Mouse (Mus musculus) kidney, adult 9 months (tissue): ENCODE results near the gene Gm15517.
"Not testable (repeated sequence)": the region's sequence is repeated elsewhere in the genome, so short reads cannot be mapped to it uniquely, and the experiment has no call there.

Experiments used
- DNase-seq: peaks from one replicate; pipeline ENCODE4 v3.0.0; 2022

Gm15517 gene

DNA sequence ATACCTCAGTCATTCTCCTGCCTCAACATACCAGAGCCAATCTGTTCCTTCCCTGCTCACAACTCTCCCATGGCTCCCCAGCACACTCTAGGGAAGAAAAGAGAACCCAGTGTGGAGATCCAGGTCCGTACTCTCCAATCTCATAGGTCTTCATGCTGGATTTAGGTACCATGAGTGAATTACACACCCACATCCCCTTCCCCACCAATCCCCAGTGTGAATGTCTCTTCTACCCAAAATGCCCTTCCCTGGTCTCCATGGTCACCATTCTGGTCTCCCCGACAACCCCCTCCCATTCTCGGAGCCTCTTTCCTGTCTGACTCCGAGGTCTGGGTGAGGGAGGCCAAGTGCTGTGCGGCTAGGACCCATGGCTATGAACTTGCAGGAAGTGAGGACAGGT lies at the start of gene Gm15517:
Gene Gm15517, plus strand, starts transcription at position 301 of the 400 bp plus-strand sequence.
- no peak for DNase-seq

DNA sequence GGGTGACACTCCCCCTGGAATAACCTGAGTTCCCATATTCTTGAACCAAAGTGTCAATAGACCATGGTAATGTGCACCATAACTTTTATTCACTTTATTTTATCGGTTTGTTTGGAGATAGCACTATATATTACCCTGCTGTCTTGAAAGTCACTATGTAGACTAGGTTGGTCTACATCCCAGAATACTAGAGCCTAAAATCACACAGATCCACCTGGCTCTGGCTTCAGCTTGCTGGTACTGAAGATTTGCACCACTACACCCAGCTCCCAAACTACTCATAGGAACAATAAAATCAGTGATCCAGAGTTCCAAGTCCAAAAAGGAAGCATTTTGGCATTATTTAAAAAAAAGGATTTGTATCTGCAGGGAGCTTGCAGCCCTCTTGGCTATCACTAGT lies 45.6 kb upstream of the Gm15517 start, which contains the start of gene Klk1b5:
Gene Klk1b5, plus strand, starts transcription at position 301 of the 400 bp plus-strand sequence.
- no peak for DNase-seq

- DNase-seq = not testable (repeated sequence)
Observed at GRCm38 (mm10) chr7:44221601-44222000, 39.6 kb upstream of the Gm15517 start.

DNA sequence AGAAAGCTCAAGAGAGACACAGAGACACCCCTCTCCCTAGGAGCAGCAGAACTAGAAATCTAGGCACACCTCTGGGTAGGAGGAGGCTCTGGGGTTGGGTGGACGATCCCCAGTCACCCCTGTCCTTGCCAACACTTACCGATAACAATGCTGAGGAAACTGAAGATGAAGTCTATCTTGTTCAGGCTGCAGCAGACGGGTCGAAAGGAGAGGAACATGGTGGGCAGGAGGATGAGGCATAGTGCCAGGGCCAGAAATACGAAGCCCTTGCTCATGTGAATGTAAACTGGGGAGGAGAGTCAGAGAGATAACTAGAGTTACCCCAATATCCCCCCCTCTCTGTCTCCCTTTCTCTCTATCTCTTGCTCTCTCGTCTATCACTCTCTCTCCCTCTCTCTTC lies 38.9 kb upstream of the Gm15517 start:
- not testable (repeated sequence) for DNase-seq

- DNase-seq = peak; percentile 69
Observed at GRCm38 (mm10) chr7:44225076-44225475, 36.2 kb upstream of the Gm15517 start, which contains the start of gene Klk1. Gene Klk1 (plus strand): TSS chr7:44225360.

DNA sequence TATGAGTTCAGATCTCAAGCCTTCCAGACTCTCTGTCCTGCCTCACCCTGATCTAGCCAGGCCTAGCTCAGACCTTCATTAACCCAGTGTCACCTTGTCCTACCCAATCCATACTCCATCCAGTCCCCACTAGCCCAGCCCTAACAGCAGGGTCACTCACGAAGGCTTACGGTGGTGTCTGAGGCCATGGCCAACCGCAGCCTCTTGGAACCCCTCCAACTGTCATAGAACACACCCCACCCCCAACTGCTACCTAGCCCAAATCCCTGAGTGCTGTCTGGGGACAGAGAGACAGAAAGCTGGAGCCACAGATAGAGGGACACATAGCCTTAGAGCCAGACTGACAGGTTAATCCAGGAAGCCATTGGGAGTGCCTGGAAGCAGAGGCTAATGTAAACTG lies 25.3 kb upstream of the Gm15517 start, which contains the start of gene Gm36864:
Gene Gm36864, plus strand, starts transcription at position 269 of the 400 bp plus-strand sequence.
- no peak for DNase-seq

- DNase-seq = no peak
Observed at GRCm38 (mm10) chr7:44239913-44240312, 21.3 kb upstream of the Gm15517 start.

GRCm38 (mm10) chr7:44240712-44241111 lies 20.5 kb upstream of the Gm15517 start:
- peak; percentile 37 for DNase-seq

- DNase-seq = peak; percentile 36
Observed at GRCm38 (mm10) chr7:44241163-44241562, 20.1 kb upstream of the Gm15517 start.

DNA sequence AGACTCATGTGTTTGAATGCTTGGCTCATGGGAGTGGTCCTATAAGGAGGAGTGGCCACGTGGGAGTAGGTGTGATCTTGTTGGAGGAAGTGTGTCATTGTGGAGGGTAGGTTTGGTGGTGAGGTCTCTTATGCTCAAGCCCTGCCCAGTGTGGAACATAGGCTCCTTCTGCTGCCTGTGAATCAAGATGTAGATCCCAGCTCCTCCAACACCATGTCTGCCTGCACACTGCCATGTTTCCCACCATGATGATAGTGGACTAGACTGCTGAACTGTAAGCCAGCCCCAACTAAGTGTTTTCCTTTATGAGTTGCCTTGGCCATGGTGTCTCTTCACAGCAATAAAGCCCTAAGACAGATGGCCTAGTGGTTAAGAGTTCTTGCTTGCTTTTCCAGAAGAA lies 17.2 kb upstream of the Gm15517 start:
- no peak for DNase-seq

DNA sequence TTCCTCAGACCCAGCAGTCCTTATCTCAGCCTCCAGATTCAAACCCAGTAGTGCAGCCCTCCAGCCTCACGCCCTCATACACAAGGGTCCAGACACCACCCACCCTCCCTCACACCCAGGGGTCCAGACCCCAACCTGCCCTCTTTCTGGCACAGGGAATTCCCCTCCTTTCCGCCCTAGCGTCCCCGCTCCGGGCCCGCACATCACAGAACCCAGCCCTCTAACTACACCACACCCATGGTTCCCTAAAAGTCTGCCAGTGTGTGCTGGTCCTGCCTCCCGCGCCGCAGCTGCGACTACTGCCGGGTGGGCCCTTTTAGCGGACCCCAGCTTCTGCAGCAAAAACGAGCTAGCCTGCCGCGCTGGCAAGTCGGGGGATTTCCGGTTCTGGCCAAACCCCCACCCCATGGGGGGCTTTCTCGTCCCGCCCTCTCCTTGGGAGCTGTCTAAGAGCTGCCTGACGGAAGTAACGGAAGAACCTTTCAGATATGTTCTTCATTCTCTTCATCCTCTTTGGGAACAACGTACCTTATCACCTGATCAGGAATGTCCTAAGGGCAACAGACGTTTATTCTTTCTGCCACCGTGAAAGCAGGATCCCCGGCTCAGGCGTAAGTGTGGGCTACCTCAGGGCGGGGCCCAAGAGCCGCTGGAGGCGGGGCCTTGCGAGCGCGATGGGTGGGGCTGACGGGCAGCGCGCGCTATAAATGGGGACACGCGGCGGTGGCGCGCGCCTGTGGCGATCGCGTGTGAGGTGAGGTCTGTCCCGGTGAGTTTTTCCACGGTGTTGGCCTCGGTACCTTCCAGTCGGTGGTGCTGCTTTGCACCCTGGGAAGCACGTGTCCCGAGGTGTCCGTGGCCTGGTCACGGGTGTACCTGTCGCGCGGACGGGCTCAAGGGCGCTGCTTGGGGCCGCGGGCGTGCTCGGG lies 14.9 kb upstream of the Gm15517 start, which contains the start of the genes 1700028J19Rik and 2410002F23Rik:
Gene 1700028J19Rik, minus strand, starts transcription at position 641 of the 929 bp plus-strand sequence.
Gene 2410002F23Rik, plus strand, starts transcription at position 668 of the 929 bp plus-strand sequence.
- peak; percentile 95 for DNase-seq

- peak; percentile 52 for DNase-seq
Observed at GRCm38 (mm10) chr7:44246984-44247470, 14.2 kb upstream of the Gm15517 start.

- DNase-seq = no peak
Observed at GRCm38 (mm10) chr7:44247971-44248370, 13.3 kb upstream of the Gm15517 start.

GRCm38 (mm10) chr7:44249248-44249647 lies 12.0 kb upstream of the Gm15517 start:
- no peak for DNase-seq

- not testable (repeated sequence) for DNase-seq
Observed at GRCm38 (mm10) chr7:44250732-44251275, 10.4 kb upstream of the Gm15517 start.

DNA sequence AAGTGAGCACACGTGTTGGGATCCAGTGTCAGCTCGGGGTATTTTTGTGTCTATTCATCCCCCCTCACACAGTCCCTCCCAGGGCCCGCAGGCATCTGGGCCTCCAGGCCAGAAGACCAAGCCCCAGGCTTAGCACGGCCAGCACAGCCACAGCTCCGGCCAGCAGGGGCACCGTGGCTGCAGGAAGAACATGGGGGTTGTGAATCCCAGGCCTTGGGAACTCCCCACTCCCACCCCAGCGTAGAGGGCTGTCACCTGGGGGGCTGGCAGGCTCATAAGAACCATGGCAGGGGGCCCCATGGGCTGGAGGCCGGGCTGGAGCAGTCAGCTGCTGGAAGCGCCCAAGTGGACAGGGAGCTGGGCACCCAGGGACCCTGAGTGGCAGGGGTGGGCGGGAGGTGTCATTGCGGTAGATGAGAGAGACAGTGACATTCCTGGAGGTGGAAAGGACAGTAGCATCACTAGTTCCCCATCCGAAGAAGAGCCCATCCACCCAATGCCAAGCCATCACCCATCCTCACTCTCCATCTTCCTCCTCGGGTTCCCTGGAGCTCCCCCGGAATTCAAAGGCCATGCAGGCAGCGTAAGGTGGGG lies 8.1 kb upstream of the Gm15517 start:
- DNase-seq = no peak

GRCm38 (mm10) chr7:44254930-44255329 lies 6.3 kb upstream of the Gm15517 start:
- DNase-seq = no peak

- DNase-seq = no peak
Observed at GRCm38 (mm10) chr7:44257278-44257677, 4.0 kb upstream of the Gm15517 start, which contains the start of gene Acp4. Gene Acp4 (minus strand): TSS chr7:44257378.

GRCm38 (mm10) chr7:44260410-44260809 lies 837 bp upstream of the Gm15517 start:
- DNase-seq = no peak

- peak; percentile 97 for DNase-seq
Observed at GRCm38 (mm10) chr7:44262791-44263643, 1.8 kb downstream of the Gm15517 start.

- DNase-seq = no peak
Observed at GRCm38 (mm10) chr7:44268117-44268516, 6.9 kb downstream of the Gm15517 start.

DNA sequence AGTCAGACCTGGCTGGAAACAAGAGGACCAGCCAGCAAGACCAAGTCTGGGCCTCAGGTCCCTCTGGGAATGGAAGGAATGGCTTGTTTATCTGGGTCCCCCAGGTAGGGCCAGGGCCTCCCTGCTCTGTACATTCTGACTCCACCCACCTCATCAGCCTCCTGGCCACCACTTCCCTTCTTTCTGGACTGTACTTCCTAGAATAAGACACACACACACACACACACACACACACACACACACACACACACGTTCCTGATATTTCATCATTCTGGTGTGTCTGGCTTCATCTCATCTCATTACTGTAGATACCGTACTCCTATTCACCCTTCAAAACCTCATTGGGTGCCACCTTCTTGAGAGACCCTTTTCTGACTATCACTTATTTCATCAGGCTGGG lies 8.2 kb downstream of the Gm15517 start:
- DNase-seq = no peak
